Mouse (Mus musculus): ENCODE measurements around the gene Sept11. TPM values are rescaled to one million over a fixed set of nuclear protein-coding genes. Genes with fewer than 3 reads are reported as not detected.

The Sept11 gene
- polyA plus RNA-seq, 1 experiment from 2014 or later: 155 TPM

- no peak overlapping the region for H3K9ac ChIP-seq
- DNase-seq (ENCODE audit: low spot score): no peak
- no peak overlapping the region for H3K4me3 ChIP-seq (replicated peaks; ENCODE audit: low read length)
- no peak overlapping the region for H3K4me2 ChIP-seq (replicated peaks)
- H3K4me1 ChIP-seq (replicated peaks; ENCODE audit: control insufficient read depth, insufficient read depth, low read length): no peaks in the 10 kb centered on the region
- no peak for ATAC-seq (ENCODE audit: low FRiP score)
- 89% methylated on average over 6 of the region's 6 CpGs for WGBS
- no peak overlapping the region for H3K27ac ChIP-seq
- H3K36me3 ChIP-seq (replicated peaks; ENCODE audit: control insufficient read depth, insufficient read depth): peaks cover 68% of the 10 kb centered on the region
- H3K27me3 ChIP-seq (ENCODE audit: control insufficient read depth, insufficient read depth, low read length): no peaks in the 10 kb centered on the region
- H3K9me3 ChIP-seq (ENCODE audit: control insufficient read depth, low read length): no peaks in the 10 kb centered on the region
Observed at GRCm38 (mm10) chr5:93174675-93175074, 81.4 kb downstream of the Sept11 start.

DNA sequence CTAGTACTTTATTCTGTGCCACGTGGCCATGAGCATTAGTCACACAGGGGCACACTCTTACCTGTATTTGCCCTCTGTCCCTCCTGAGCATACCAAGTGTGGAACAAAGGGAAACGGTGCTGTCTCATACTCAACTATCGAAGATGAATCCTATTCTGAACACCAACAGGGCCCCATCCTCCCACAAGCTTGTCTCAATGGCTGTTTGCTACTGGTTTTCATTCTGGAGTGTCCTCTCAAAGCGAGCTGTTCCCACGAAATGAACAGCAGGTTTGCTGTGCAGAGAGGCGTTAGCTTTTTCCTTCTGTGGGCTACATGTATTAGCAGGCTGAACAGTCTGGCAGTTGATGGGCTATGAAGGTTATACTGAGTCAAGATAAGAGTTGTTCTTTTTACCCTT lies 85.4 kb downstream of the Sept11 start:
- Histone ChIP-seq H3K4me2 (replicated peaks) (no peak overlapping the region), H3K4me3 (replicated peaks; ENCODE audit: low read length) (no peak overlapping the region), H3K9me3 (ENCODE audit: control insufficient read depth, low read length) (no peaks in the 10 kb centered on the region), H3K27me3 (ENCODE audit: control insufficient read depth, insufficient read depth, low read length) (no peaks in the 10 kb centered on the region), H3K4me1 (replicated peaks; ENCODE audit: control insufficient read depth, insufficient read depth, low read length) (no peaks in the 10 kb centered on the region), H3K27ac (no peak overlapping the region), H3K9ac (no peak overlapping the region), H3K36me3 (replicated peaks; ENCODE audit: control insufficient read depth, insufficient read depth) (peaks cover 70% of the 10 kb centered on the region)
- 92% methylated on average over 6 of the region's 6 CpGs for WGBS
- DNase-seq (ENCODE audit: low spot score): no peak
- ATAC-seq (ENCODE audit: low FRiP score): no peak

DNA sequence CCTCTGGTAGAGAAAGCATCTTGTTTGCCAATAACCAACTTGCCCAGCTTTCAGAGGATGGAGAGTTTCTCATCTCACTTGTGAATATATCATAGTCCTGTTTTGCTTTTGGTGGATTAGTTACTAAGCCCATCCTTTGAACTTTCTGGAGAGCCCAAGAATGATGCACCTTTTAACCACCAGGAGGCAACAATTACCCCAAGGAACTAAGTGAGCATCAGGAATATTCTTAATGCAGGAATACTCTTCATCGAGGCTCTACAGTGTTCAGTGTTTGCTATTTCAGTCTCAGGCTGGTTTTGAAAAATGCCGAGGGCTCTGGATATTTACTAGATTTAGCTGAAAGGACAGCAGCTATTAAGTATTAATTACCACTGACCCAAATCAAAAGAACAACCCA lies 87.0 kb downstream of the Sept11 start:
- H3K4me3 ChIP-seq (replicated peaks; ENCODE audit: low read length): no peak overlapping the region
- H3K36me3 ChIP-seq (replicated peaks; ENCODE audit: control insufficient read depth, insufficient read depth): peaks cover 84% of the 10 kb centered on the region
- no peaks in the 10 kb centered on the region for H3K27me3 ChIP-seq (ENCODE audit: control insufficient read depth, insufficient read depth, low read length)
- 74% methylated on average over 2 of the region's 2 CpGs for WGBS
- H3K4me1 ChIP-seq (replicated peaks; ENCODE audit: control insufficient read depth, insufficient read depth, low read length): no peaks in the 10 kb centered on the region
- ATAC-seq (ENCODE audit: low FRiP score) (no peak), DNase-seq (ENCODE audit: low spot score) (peak; percentile 35)
- H3K9ac ChIP-seq: no peak overlapping the region
- no peak overlapping the region for H3K4me2 ChIP-seq (replicated peaks)
- H3K27ac ChIP-seq: no peak overlapping the region
- H3K9me3 ChIP-seq (ENCODE audit: control insufficient read depth, low read length): no peaks in the 10 kb centered on the region

DNA sequence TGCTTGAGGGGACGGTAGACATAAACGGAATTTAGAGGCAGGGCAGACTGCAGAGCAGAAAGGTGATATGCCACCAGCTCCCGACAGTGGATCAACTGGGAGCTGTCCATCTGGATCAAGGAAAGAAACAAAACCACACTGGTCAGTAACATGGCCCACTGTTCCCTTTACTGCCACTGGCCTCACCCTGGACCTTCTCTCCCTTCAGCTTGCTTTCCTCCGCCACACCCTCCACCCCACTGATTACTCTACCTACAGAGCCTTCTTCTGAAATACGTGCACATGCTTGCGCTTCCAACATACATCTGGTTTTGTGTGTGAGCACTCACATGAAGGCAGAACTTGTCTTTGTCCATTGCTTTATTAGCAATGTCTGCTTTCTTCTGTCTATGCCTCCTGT lies 90.1 kb downstream of the Sept11 start:
- no peak for ATAC-seq (ENCODE audit: low FRiP score)
- 87% methylated on average over 6 of the region's 6 CpGs for WGBS

GRCm38 (mm10) chr5:93184548-93184947 lies 91.3 kb downstream of the Sept11 start:
- Histone ChIP-seq H3K9me3 (ENCODE audit: control insufficient read depth, low read length) (no peaks in the 10 kb centered on the region), H3K4me1 (replicated peaks; ENCODE audit: control insufficient read depth, insufficient read depth, low read length) (no peaks in the 10 kb centered on the region), H3K27me3 (ENCODE audit: control insufficient read depth, insufficient read depth, low read length) (no peaks in the 10 kb centered on the region), H3K9ac (no peak overlapping the region), H3K27ac (no peak overlapping the region), H3K4me2 (replicated peaks) (no peak overlapping the region), H3K4me3 (replicated peaks; ENCODE audit: low read length) (no peak overlapping the region), H3K36me3 (replicated peaks; ENCODE audit: control insufficient read depth, insufficient read depth) (peaks cover 89% of the 10 kb centered on the region)
- no peak for ATAC-seq (ENCODE audit: low FRiP score)
- WGBS: 85% methylated on average over 6 of the region's 6 CpGs
- no peak for DNase-seq (ENCODE audit: low spot score)

More for the DNA sequence above, 90.1 kb downstream of the Sept11 start:
- no peaks in the 10 kb centered on the region for H3K27me3 ChIP-seq (ENCODE audit: control insufficient read depth, insufficient read depth, low read length)
- H3K4me1 ChIP-seq (replicated peaks; ENCODE audit: control insufficient read depth, insufficient read depth, low read length): no peaks in the 10 kb centered on the region
- H3K9ac ChIP-seq: no peak overlapping the region
- no peaks in the 10 kb centered on the region for H3K9me3 ChIP-seq (ENCODE audit: control insufficient read depth, low read length)
- no peak overlapping the region for H3K4me3 ChIP-seq (replicated peaks; ENCODE audit: low read length)
- H3K27ac ChIP-seq: no peak overlapping the region
- DNase-seq (ENCODE audit: low spot score): no peak
- peaks cover 86% of the 10 kb centered on the region for H3K36me3 ChIP-seq (replicated peaks; ENCODE audit: control insufficient read depth, insufficient read depth)
- no peak overlapping the region for H3K4me2 ChIP-seq (replicated peaks)

DNA sequence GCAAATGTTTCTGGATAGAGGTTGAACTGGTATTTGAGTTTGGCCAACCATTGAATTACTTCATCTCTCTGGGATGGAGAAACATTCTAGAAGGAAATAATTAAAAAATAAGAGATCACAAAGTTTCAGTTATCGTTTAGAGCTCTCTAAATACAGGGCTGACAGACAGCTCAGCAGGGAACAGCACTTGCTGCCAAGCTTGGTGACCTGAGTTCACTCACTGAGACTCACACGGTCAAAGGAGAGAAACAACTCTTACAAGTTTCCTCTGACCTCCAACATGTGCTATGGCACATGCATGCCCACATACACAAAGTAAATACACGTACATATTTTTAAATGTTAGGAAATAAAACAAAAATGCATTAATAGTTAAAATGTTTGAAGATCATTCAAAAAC lies 96.4 kb downstream of the Sept11 start:
- WGBS: 62% methylated on average over 3 of the region's 3 CpGs
- Histone ChIP-seq H3K4me2 (replicated peaks) (no peak overlapping the region), H3K9ac (no peak overlapping the region), H3K9me3 (ENCODE audit: control insufficient read depth, low read length) (no peaks in the 10 kb centered on the region), H3K27ac (no peak overlapping the region), H3K27me3 (ENCODE audit: control insufficient read depth, insufficient read depth, low read length) (no peaks in the 10 kb centered on the region), H3K36me3 (replicated peaks; ENCODE audit: control insufficient read depth, insufficient read depth) (peaks cover 71% of the 10 kb centered on the region), H3K4me1 (replicated peaks; ENCODE audit: control insufficient read depth, insufficient read depth, low read length) (no peaks in the 10 kb centered on the region), H3K4me3 (replicated peaks; ENCODE audit: low read length) (no peak overlapping the region)
- ATAC-seq (ENCODE audit: low FRiP score): no peak
- DNase-seq (ENCODE audit: low spot score): no peak

DNA sequence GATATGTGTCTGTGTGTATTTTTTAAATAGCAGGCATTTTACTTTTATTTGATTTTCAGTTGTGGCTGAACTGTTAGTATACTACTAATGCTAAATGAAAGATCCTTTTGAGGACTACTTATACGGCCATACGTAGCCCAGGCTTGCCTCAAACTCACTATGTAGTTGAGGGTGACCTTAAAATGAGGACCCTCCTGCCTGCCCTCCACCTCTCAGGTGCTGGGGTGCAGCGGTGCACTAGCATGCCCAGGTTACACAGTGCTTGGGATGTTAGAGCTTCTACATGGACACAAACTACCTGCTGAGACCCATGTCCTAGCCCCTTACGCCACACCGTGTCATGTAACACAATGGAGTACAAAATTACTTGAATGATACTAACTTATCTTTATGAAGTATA lies 97.2 kb downstream of the Sept11 start:
- Histone ChIP-seq H3K4me1 (replicated peaks; ENCODE audit: control insufficient read depth, insufficient read depth, low read length) (no peaks in the 10 kb centered on the region), H3K4me2 (replicated peaks) (no peak overlapping the region), H3K27me3 (ENCODE audit: control insufficient read depth, insufficient read depth, low read length) (no peaks in the 10 kb centered on the region), H3K27ac (no peak overlapping the region), H3K4me3 (replicated peaks; ENCODE audit: low read length) (no peak overlapping the region), H3K9ac (no peak overlapping the region), H3K36me3 (replicated peaks; ENCODE audit: control insufficient read depth, insufficient read depth) (peaks cover 63% of the 10 kb centered on the region), H3K9me3 (ENCODE audit: control insufficient read depth, low read length) (no peaks in the 10 kb centered on the region)
- no peak for ATAC-seq (ENCODE audit: low FRiP score)
- WGBS: 95% methylated on average over 5 of the region's 5 CpGs
- no peak for DNase-seq (ENCODE audit: low spot score)

DNA sequence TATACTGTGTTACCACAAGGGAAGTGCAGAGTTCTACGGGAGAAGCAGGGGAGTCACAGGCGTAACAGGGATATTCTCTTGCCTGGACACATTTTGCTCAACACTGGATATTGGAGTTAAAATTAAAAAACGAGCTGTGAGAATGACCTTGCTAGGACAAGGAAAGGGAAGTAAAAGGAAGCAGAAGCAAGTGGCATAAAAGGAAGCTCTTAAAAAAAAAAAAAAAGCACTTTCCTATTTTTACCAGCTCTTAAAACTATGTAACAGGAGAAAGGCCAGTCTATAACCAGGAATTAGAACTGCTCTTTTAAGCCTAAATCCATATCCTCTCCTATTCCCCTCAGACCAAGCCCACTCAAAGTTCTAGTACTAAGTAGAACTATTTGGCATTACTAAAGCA lies 105.0 kb downstream of the Sept11 start:
- Histone ChIP-seq H3K27me3 (ENCODE audit: control insufficient read depth, insufficient read depth, low read length) (no peaks in the 10 kb centered on the region), H3K4me1 (replicated peaks; ENCODE audit: control insufficient read depth, insufficient read depth, low read length) (peaks cover 4% of the 10 kb centered on the region), H3K9ac (no peak overlapping the region), H3K9me3 (ENCODE audit: control insufficient read depth, low read length) (no peaks in the 10 kb centered on the region), H3K4me2 (replicated peaks) (no peak overlapping the region), H3K36me3 (replicated peaks; ENCODE audit: control insufficient read depth, insufficient read depth) (peaks cover 67% of the 10 kb centered on the region), H3K4me3 (replicated peaks; ENCODE audit: low read length) (no peak overlapping the region), H3K27ac (no peak overlapping the region)
- ATAC-seq (ENCODE audit: low FRiP score): no peak
- no peak for DNase-seq (ENCODE audit: low spot score)
- 92% methylated on average over 3 of the region's 3 CpGs for WGBS

DNA sequence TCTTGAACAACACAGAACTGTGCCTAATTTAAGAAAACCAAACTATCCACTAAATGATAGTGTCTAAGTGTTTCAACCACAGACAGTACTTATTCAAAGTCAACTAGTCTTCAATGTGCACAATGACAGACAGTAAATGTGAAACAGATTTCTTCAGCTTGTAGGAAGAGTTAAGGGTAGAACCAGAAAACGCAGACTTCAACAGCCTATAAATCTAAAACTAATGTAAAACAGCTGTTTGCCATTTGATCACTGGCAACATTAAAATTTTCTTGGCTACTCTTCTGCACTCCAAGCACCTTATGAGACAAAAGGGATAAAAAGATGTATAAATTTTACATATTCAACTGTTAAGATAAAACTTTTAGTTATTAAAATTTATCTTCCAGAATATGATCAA lies 107.9 kb downstream of the Sept11 start:
- ATAC-seq (ENCODE audit: low FRiP score): no peak

DNA sequence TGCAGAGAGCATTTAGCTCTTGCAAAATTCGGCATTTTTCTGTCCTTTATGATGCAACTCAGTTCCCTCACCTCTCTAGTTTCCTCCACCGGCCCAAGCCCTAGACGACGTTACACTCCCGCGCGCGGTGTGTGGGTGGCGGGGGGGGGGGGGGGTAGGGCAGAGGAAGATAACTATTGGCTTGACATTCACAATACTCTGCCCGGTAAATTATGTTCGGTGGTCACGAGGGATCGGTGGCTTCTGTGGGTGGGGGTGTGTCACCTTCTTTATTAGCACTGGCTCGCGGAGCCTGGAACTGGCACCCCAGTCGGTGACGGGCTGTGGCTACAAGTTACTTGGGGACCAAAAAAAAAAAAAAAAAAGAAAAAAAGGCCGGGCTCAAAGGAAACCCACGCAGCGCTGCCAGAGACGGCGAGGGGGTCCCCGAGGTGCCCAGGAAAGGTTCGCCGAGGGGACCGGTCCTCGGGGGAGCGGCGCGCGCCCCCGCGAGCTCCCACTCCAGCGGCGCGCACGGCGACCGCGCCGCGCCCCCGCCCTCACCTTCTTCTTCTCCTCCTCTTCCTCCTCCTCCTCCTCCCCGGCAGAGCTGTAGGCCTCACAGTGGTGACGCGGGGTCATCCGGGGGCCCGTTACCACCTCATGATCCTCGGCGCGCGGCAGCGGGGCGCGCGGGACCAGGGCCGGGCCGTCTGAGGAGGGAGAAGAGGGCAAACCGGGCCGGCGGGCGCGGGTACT lies 112.3 kb downstream of the Sept11 start:
- H3K27ac ChIP-seq: peak overlapping the region; percentile 86

More for the DNA sequence above, 107.9 kb downstream of the Sept11 start:
- H3K4me2 ChIP-seq (replicated peaks): no peak overlapping the region
- peaks cover 52% of the 10 kb centered on the region for H3K36me3 ChIP-seq (replicated peaks; ENCODE audit: control insufficient read depth, insufficient read depth)
- no peak overlapping the region for H3K9ac ChIP-seq
- 93% methylated on average over 1 of the region's 1 CpGs for WGBS
- peaks cover 14% of the 10 kb centered on the region for H3K4me1 ChIP-seq (replicated peaks; ENCODE audit: control insufficient read depth, insufficient read depth, low read length)
- H3K4me3 ChIP-seq (replicated peaks; ENCODE audit: low read length): no peak overlapping the region
- no peaks in the 10 kb centered on the region for H3K27me3 ChIP-seq (ENCODE audit: control insufficient read depth, insufficient read depth, low read length)
- H3K9me3 ChIP-seq (ENCODE audit: control insufficient read depth, low read length): no peaks in the 10 kb centered on the region
- H3K27ac ChIP-seq: no peak overlapping the region
- DNase-seq (ENCODE audit: low spot score): no peak

More for the DNA sequence above, 112.3 kb downstream of the Sept11 start:
- Histone ChIP-seq H3K4me2 (replicated peaks) (peak overlapping the region; percentile 90), H3K9ac (peak overlapping the region; percentile 95), H3K36me3 (replicated peaks; ENCODE audit: control insufficient read depth, insufficient read depth) (peaks cover 16% of the 10 kb centered on the region), H3K4me1 (replicated peaks; ENCODE audit: control insufficient read depth, insufficient read depth, low read length) (peaks cover 17% of the 10 kb centered on the region), H3K27me3 (ENCODE audit: control insufficient read depth, insufficient read depth, low read length) (no peaks in the 10 kb centered on the region), H3K4me3 (replicated peaks; ENCODE audit: low read length) (peak overlapping the region; percentile 95), H3K9me3 (ENCODE audit: control insufficient read depth, low read length) (no peaks in the 10 kb centered on the region)
- 1% methylated on average over 62 of the region's 63 CpGs for WGBS
- peak; percentile 64 for ATAC-seq (ENCODE audit: low FRiP score)
- DNase-seq (ENCODE audit: low spot score): peak; percentile 32
